Mouse (Mus musculus): ENCODE data around the gene Nfkbil1.

DNA sequence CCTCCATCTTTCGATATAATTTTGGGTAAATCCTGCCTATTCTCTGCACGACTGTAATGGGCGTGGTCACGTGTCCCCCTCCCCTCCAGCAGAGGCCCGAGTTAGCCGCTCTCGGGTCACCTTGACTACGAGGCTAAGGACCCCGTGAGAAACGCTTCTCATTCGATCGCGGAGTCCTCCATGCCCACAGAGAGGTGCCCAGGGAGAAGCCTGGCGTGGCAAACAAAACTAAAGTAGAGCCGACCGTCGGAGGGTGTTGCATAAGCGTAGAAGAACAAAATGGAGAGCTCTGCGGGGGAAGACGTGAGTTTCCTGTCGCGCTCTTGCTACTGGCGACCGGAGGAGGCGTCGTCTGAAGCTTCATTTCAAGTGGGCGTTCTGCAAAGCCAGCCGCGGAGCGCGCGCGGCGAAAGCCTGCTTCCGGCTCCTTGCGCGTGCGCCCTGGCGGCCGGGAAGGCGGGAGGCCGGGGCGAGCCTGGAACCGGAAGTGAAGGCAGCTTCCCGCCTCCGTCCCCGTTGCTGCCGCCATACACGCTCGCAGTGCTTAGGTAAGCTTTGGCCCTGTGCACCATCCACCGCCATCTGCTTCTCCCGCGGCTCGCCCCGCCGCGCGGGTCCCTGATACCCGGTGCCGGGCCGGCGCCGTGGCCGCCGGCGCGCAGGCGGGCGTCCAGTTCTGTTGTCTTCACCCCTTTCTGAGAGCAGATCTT lies 5.9 kb upstream of the Nfkbil1 start, which contains the start of gene Ddx39b:
- no peak for TF ChIP-seq CTCF (IDR thresholded peaks at IDR 0.05; ENCODE audit: borderline replicate concordance, insufficient read depth, low read length)
- TF ChIP-seq POLR2A (IDR thresholded peaks at IDR 0.05; ENCODE audit: low read depth, low read length) = peak; percentile 76

Measured in embryonic fibroblast, embryonic 13.5 days (primary cell).